Mouse (Mus musculus): ENCODE results near the gene Srsf9. TPM values are rescaled to one million over a fixed set of nuclear protein-coding genes. Genes with fewer than 3 reads are reported as not detected.

The Srsf9 gene
- polyA plus RNA-seq, 2 experiments = 46.2 to 81.6 TPM

DNA sequence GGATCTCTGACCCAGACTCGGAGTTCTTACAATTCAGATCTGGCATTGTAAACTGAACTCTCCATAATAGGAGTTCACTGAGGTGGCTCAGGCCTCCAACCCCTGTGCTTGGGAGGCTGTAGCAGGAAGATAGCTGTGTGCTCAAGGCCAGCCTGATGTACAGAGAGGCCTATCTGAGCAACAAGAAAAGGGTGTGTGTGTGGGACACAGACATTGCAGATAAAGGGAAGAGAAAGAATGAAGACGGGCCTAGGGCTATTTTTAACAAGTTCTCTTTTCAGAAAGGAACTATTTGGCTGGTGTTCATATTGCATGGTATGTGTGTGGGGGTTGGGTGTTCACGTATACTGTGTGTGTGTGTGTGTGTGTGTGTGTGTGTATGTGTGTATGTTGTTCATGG is 6.6 kb downstream of the Srsf9 start:
- Histone ChIP-seq H3K27me3 (ENCODE audit: control insufficient read depth, insufficient read depth, low read length) (no peaks in the 10 kb centered on the region), H3K4me1 (replicated peaks; ENCODE audit: control insufficient read depth in 2 of 2, insufficient read depth in 2 of 2, low read length in 1 of 2) (peaks cover 27 to 45% of the 10 kb centered on the region in 2 experiments), H3K4me3 (ENCODE audit: insufficient read depth in 1 of 2, low read depth in 2 of 2, low read length in 2 of 2) (peak overlapping the region in 1 of 2 experiments; percentile 13; a peak in 1 of 4 replicates), H3K27ac (peak overlapping the region; percentile 83), H3K4me2 (ENCODE audit: low read depth) (peak overlapping the region; percentile 61), H3K9me3 (ENCODE audit: control insufficient read depth, low read length) (no peaks in the 10 kb centered on the region), H3K9ac (replicated peaks) (peak overlapping the region; percentile 46), H3K36me3 (replicated peaks; ENCODE audit: control insufficient read depth, insufficient read depth, low read depth) (peaks cover 73% of the 10 kb centered on the region)
- DNase-seq (ENCODE audit: low read depth in 3 of 3, low spot score in 3 of 3) (peak; percentile 67 to 73 (median 70)), ATAC-seq (ENCODE audit: insufficient read depth) (peak; percentile 94)
- TF ChIP-seq EP300 (IDR thresholded peaks at IDR 0.05; ENCODE audit: low read depth) (peak; percentile 83), CTCF (IDR thresholded peaks at IDR 0.05; ENCODE audit: low read depth) (no peak)
- WGBS (ENCODE audit: insufficient replicate concordance) = 13% methylated on average over 3 of the region's 3 CpGs

DNA sequence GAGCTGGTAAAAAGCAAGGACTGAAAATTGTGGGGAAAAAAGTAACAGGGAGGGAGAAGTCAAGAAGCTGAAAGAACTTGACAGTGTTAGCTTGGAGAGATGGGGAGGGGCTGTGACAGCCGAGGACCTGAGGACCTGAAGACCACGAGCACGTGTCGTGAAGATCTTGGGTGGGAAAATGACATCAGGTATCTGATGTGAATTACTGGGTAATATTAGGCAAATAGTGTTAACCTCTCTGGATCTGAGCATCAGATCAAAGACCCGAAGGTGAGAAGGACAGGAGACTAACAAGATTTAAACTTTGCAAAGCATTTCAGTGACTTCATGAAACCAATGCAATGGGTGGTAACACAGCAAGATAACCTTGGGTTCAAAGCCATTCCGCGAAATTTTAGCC is 13.0 kb downstream of the Srsf9 start:
- H3K4me2 ChIP-seq (ENCODE audit: low read depth) = peak overlapping the region; percentile 94
- peak overlapping the region; percentile 98 for H3K9ac ChIP-seq (replicated peaks)
- H3K27me3 ChIP-seq (ENCODE audit: control insufficient read depth, insufficient read depth, low read length) = no peaks in the 10 kb centered on the region
- ATAC-seq (ENCODE audit: insufficient read depth) = no peak
- H3K9me3 ChIP-seq (ENCODE audit: control insufficient read depth, low read length) = no peaks in the 10 kb centered on the region
- peaks cover 11 to 15% of the 10 kb centered on the region in 2 experiments for H3K4me1 ChIP-seq (replicated peaks; ENCODE audit: control insufficient read depth in 2 of 2, insufficient read depth in 2 of 2, low read length in 1 of 2)
- DNase-seq (ENCODE audit: low read depth in 3 of 3, low spot score in 3 of 3) = no peak
- whole genome bisulfite sequencing (ENCODE audit: insufficient replicate concordance) = 8% methylated on average over 7 of the region's 7 CpGs
- TF ChIP-seq EP300 (IDR thresholded peaks at IDR 0.05; ENCODE audit: low read depth) = no peak
- H3K4me3 ChIP-seq (ENCODE audit: insufficient read depth in 1 of 2, low read depth in 2 of 2, low read length in 2 of 2) = peak overlapping the region; percentile 88 to 98
- H3K36me3 ChIP-seq (replicated peaks; ENCODE audit: control insufficient read depth, insufficient read depth, low read depth) = peaks cover 44% of the 10 kb centered on the region
- peak overlapping the region; percentile 77 for H3K27ac ChIP-seq

DNA sequence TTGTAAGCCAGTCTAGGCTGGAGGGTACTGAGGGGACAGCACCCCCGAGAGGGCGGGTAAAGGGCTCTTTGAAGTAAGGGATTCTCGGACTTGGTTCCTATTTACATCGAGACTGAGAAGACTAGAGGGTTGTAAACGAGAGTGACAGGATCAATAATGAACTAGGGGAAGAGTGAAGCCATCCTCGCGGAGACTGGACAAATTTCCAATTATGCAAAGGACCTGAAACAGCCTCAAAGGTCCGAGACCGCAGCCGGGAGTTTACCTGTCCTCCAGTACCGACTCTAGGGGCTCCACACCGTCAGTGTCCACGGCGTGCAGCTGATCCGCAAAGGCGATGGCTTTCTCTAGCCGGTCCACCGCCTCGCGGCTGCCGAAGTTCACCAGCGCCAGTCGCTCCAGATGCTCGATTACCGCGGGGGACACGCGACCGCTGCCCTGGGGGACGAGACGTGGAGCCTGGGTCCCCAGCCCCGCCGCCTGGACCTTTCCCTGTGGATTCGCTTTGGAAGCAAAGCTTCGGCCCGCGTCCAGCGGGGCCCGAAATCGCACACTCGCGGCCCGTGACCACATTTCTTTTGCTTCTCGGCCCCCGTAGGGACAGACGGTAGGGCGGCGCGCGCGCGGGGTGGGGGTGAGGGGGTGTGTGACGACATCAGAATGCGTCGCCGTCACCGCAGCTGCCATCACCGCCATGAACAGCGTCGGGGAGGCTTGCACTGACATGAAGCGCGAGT is 13.8 kb downstream of the Srsf9 start, which contains the start of the genes Gatc and Triap1:
TSS of gene Gatc (minus strand) at position 602 of the 737 bp plus-strand sequence.
TSS of gene Triap1 (plus strand) at position 649 of the 737 bp plus-strand sequence.
- under 1% methylated on average over 62 of the region's 62 CpGs for WGBS (ENCODE audit: insufficient replicate concordance)
- peak within 1 kb of the TSS; percentile 88 to 98 for H3K4me3 ChIP-seq (ENCODE audit: insufficient read depth in 1 of 2, low read depth in 2 of 2, low read length in 2 of 2)
- peak within 1 kb of the TSS; percentile 98 for H3K9ac ChIP-seq (replicated peaks)
- peak within 1 kb of the TSS; percentile 77 for H3K27ac ChIP-seq
- H3K4me2 ChIP-seq (ENCODE audit: low read depth) = peak within 1 kb of the TSS; percentile 94
- ATAC-seq (ENCODE audit: insufficient read depth) (peak; percentile 94), DNase-seq (ENCODE audit: low read depth in 3 of 3, low spot score in 3 of 3) (peak; percentile 76 to 78 (median 76))
- H3K36me3 ChIP-seq (replicated peaks; ENCODE audit: control insufficient read depth, insufficient read depth, low read depth) = peaks cover 44% of the 10 kb centered on the region
- H3K27me3 ChIP-seq (ENCODE audit: control insufficient read depth, insufficient read depth, low read length) = no peaks in the 10 kb centered on the region
- TF ChIP-seq CTCF (IDR thresholded peaks at IDR 0.05; ENCODE audit: low read depth) (no peak; the same call in 1 of the 2 replicates), EP300 (IDR thresholded peaks at IDR 0.05; ENCODE audit: low read depth) (0 out of 2 replicates have a peak, but pooled peaks have one; percentile 39)
- H3K9me3 ChIP-seq (ENCODE audit: control insufficient read depth, low read length) = no peaks in the 10 kb centered on the region
- H3K4me1 ChIP-seq (replicated peaks; ENCODE audit: control insufficient read depth in 2 of 2, insufficient read depth in 2 of 2, low read length in 1 of 2) = peaks cover 11 to 15% of the 10 kb centered on the region in 2 experiments

DNA sequence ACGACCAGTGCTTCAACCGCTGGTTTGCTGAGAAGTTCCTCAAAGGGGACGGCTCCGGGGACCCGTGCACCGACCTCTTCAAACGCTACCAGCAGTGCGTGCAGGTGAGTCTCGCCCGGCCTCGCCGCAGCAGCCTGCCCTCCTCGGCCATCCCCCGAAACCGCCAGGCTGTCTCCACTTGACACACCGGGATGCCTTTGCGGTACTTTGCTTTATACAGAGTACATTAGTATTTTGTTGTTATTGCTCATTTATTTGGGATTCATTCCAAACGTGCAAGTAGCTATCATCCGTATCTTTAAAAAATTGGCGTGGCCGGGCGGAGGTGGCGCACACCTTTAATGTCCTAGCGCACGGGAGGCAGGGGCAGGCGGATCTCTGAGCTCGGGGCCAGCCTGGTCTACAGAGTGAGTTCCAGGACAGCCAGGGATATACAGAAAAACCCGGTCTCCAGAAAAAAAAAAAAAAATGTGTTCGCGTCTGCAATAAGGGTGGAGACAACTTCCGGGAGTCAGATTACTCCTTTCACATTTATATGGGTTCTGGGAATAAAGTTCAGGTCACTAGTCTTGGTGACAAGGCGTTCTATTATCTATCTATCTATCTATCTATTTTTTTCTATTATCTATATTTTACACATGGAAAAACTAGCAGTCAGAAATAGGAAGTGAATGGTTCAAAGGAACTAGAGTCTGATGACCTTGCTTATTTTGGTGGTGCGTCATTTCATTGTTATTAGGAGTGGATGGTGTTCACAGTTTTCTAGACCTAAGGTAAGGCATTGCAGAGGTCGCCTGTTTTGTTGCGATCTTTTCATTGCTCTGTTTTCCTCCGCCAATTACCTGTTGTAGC is 14.6 kb downstream of the Srsf9 start:
- 6% methylated on average over 36 of the region's 36 CpGs for WGBS (ENCODE audit: insufficient replicate concordance)

More for the DNA sequence above, 14.6 kb downstream of the Srsf9 start:
- ATAC-seq (ENCODE audit: insufficient read depth) = peak; percentile 56
- peak overlapping the region; percentile 98 for H3K9ac ChIP-seq (replicated peaks)
- H3K4me1 ChIP-seq (replicated peaks; ENCODE audit: control insufficient read depth in 2 of 2, insufficient read depth in 2 of 2, low read length in 1 of 2) = peaks cover 11 to 13% of the 10 kb centered on the region in 2 experiments
- peak; percentile 15; the same call in 1 of the 2 replicates for TF ChIP-seq CTCF (IDR thresholded peaks at IDR 0.05; ENCODE audit: low read depth)
- no peak for TF ChIP-seq EP300 (IDR thresholded peaks at IDR 0.05; ENCODE audit: low read depth)
- H3K4me3 ChIP-seq (ENCODE audit: insufficient read depth in 1 of 2, low read depth in 2 of 2, low read length in 2 of 2) = peak overlapping the region; percentile 88 to 98
- H3K4me2 ChIP-seq (ENCODE audit: low read depth) = peak overlapping the region; percentile 94
- H3K27ac ChIP-seq = peak overlapping the region; percentile 38
- no peaks in the 10 kb centered on the region for H3K27me3 ChIP-seq (ENCODE audit: control insufficient read depth, insufficient read depth, low read length)
- H3K36me3 ChIP-seq (replicated peaks; ENCODE audit: control insufficient read depth, insufficient read depth, low read depth) = peaks cover 40% of the 10 kb centered on the region
- DNase-seq (ENCODE audit: low read depth in 3 of 3, low spot score in 3 of 3) = no peak
- H3K9me3 ChIP-seq (ENCODE audit: control insufficient read depth, low read length) = no peaks in the 10 kb centered on the region
